Mouse (Mus musculus) ES-Bruce4 (cell line): ENCODE measurements around the gene Mchr1.
A peak's percentile ranks its signal among the peaks of the same experiment; 100 is the strongest.

Experiments
- CTCF ChIP-seq: IDR thresholded peaks from one replicate; pipeline ENCODE4 v1.8.1; 2011; ENCODE audit warnings: low read depth, low read length
- POLR2A ChIP-seq: IDR thresholded peaks from one replicate; pipeline ENCODE4 v1.8.1; 2011; ENCODE audit warnings: low read length; ENCODE audit not compliant: insufficient read depth

DNA sequence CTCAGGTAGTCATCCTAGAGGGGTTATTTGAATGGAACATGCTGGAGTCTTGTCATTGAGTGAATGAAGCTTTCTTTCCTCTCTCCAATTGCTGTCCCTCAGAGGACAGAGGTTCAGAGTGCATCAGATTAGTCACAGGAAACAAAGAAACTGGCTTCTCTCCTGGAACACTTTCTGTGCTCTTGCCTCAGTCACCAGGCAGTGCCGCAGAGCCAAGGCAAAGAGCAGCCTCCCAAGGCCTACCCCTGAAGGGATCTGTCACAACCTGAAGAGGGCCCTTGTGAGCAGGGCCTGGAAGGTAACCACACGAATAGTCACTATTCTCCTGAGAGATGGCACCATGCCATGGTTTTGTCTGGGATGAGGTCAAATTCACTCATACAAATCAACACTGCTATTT lies 18.3 kb downstream of the Mchr1 start:
- peak; percentile 2 for TF ChIP-seq CTCF
- TF ChIP-seq POLR2A, result no peak
